4 mouse cellular contexts compared by ENCODE assay signal in genomic region chr2:100671384-100672039, GRCm38 (mm10).
A peak's percentile ranks its signal among the peaks of the same experiment; 100 is the strongest.
DNase-seq lines count a peak whose midpoint lies in the region; ATAC-seq and TF ChIP-seq lines count a peak whose summit lies in the region.
"Not testable (repeated sequence)": the region's sequence is repeated elsewhere in the genome, so short reads cannot be mapped to it uniquely, and the experiment has no call there.

No protein-coding gene starts in this region.

- H3K9ac ChIP-seq in intestine, embryonic 14.5 days (ENCODE audit: low read length); intestine, embryonic 15.5 days; intestine, embryonic 16.5 days (ENCODE audit: low read depth, low read length); intestine, postnatal 0 days (ENCODE audit: low read depth, low read length): not testable (repeated sequence)

- WGBS in intestine, embryonic 14.5 days, result no CpG with 5 or more reads among the region's 1 CpGs
- no CpG with 5 or more reads among the region's 1 CpGs for WGBS in intestine, embryonic 15.5 days
- no CpG with 5 or more reads among the region's 1 CpGs for WGBS in intestine, embryonic 16.5 days
- WGBS in intestine, postnatal 0 days, result no CpG with 5 or more reads among the region's 1 CpGs

- H3K4me3 ChIP-seq in intestine, embryonic 14.5 days (ENCODE audit: low read depth, low read length); intestine, embryonic 15.5 days (replicated peaks); intestine, embryonic 16.5 days (ENCODE audit: low read length); intestine, postnatal 0 days (ENCODE audit: low read depth, low read length): not testable (repeated sequence)

- not testable (repeated sequence) for H3K4me1 ChIP-seq in intestine, embryonic 14.5 days (replicated peaks; ENCODE audit: control insufficient read depth, insufficient read depth, low read length); intestine, embryonic 15.5 days (replicated peaks); intestine, embryonic 16.5 days (ENCODE audit: control insufficient read depth, insufficient read depth, low read length); intestine, postnatal 0 days (replicated peaks; ENCODE audit: control insufficient read depth, insufficient read depth, low read length)

- not testable (repeated sequence) for H3K27ac ChIP-seq in intestine, embryonic 14.5 days (ENCODE audit: low read depth); intestine, embryonic 15.5 days; intestine, embryonic 16.5 days (ENCODE audit: low read length); intestine, postnatal 0 days (ENCODE audit: low read depth, low read length)

- H3K9me3 ChIP-seq in intestine, embryonic 14.5 days (ENCODE audit: control insufficient read depth, low read length); intestine, embryonic 15.5 days; intestine, embryonic 16.5 days (ENCODE audit: control insufficient read depth, low read length); intestine, postnatal 0 days (ENCODE audit: control insufficient read depth): not testable (repeated sequence)

- TF ChIP-seq CTCF in intestine, postnatal 0 days (IDR thresholded peaks at IDR 0.05; ENCODE audit: low read depth), result not testable (repeated sequence)

- not testable (repeated sequence) for H3K36me3 ChIP-seq in intestine, embryonic 14.5 days (ENCODE audit: control insufficient read depth, insufficient read depth, low read length); intestine, embryonic 15.5 days; intestine, embryonic 16.5 days (ENCODE audit: control insufficient read depth, insufficient read depth, low read length); intestine, postnatal 0 days (ENCODE audit: control insufficient read depth, insufficient read depth)

- H3K4me2 ChIP-seq in intestine, embryonic 14.5 days (ENCODE audit: low read length); intestine, embryonic 15.5 days (replicated peaks); intestine, embryonic 16.5 days (ENCODE audit: low read depth, low read length); intestine, postnatal 0 days (replicated peaks; ENCODE audit: low read depth): not testable (repeated sequence)

- ATAC-seq in intestine, embryonic 14.5 days (replicated peaks; ENCODE audit: low FRiP score, low TSS enrichment, low read depth), result peak; percentile 68; the same call in 1 of the 2 replicates
- peak; percentile 93 for ATAC-seq in intestine, embryonic 15.5 days
- ATAC-seq in intestine, embryonic 16.5 days, result peak; percentile 92
- ATAC-seq in intestine, postnatal 0 days, result 0 out of 2 replicates have a peak, but pooled peaks have one; percentile 49

- not testable (repeated sequence) for DNase-seq in intestine, embryonic 14.5 days (ENCODE audit: low spot score)

- not testable (repeated sequence) for H3K27me3 ChIP-seq in intestine, embryonic 14.5 days (replicated peaks; ENCODE audit: control insufficient read depth, insufficient read depth, low read length); intestine, embryonic 15.5 days (replicated peaks); intestine, embryonic 16.5 days (replicated peaks; ENCODE audit: control insufficient read depth, insufficient read depth, low read length); intestine, postnatal 0 days (replicated peaks; ENCODE audit: control insufficient read depth, insufficient read depth, low read length)
